Mouse (Mus musculus) hindbrain, embryonic 15.5 days (tissue): Measurements from ENCODE around the gene Pycr1. TPM values are rescaled to one million over a fixed set of nuclear protein-coding genes. Genes with fewer than 3 reads are reported as not detected.

Source experiments
- ATAC-seq: fragments of 200-750 bp; cut with Nextera tagmentation; 2 replicates; pipeline ENCODE4 v1.8.0; 2017; ENCODE audit warnings: low read depth, moderate number of reproducible peaks, moderate TSS enrichment; ENCODE audit not compliant: low FRiP score
- H3K27ac ChIP-seq: fragments of 300-500 bp; sonication (generic); replicated peaks from 2 replicates; pipeline ENCODE4 v1.5.1; 2015; ENCODE audit warnings: mild to moderate bottlenecking, inconsistent platforms
- H3K27me3 ChIP-seq: fragments of 300-500 bp; sonication (generic); 2 replicates; pipeline ENCODE4 v1.6.1; 2015; ENCODE audit warnings: control low read depth, inconsistent platforms
- H3K36me3 ChIP-seq: fragments of 300-500 bp; sonication (generic); 2 replicates; pipeline ENCODE4 v1.6.1; 2015; ENCODE audit warnings: control low read depth, inconsistent platforms
- H3K4me1 ChIP-seq: fragments of 300-500 bp; sonication (generic); replicated peaks from 2 replicates; pipeline ENCODE4 v1.6.1; 2015; ENCODE audit warnings: control low read depth, inconsistent platforms
- H3K4me2 ChIP-seq: fragments of 300-500 bp; sonication (generic); 2 replicates; pipeline ENCODE4 v1.6.1; 2015; ENCODE audit warnings: moderate library complexity, mild to moderate bottlenecking, inconsistent platforms
- H3K4me3 ChIP-seq: fragments of 300-500 bp; sonication (generic); 2 replicates; pipeline ENCODE4 v1.5.1; 2015; ENCODE audit warnings: mild to moderate bottlenecking, inconsistent platforms
- H3K9ac ChIP-seq: fragments of 300-500 bp; sonication (generic); 2 replicates; pipeline ENCODE4 v1.6.1; 2015; ENCODE audit warnings: inconsistent platforms
- H3K9me3 ChIP-seq: fragments of 300-500 bp; sonication (generic); 2 replicates; pipeline ENCODE4 v1.6.1; 2016; ENCODE audit warnings: control low read depth, inconsistent platforms
- WGBS: fragments of 180-500 bp; shearing (Covaris S2); methylation state at CpG from one replicate; pipeline ENCODE4 v1.1.7; 2015; 5-methylcytosine and 5-hydroxymethylcytosine counted together
- polyA plus RNA-seq: library from polyadenylated mRNA; unstranded; fragments of >200 nt; fragmentation: Nextera tagmentation; extraction: Ambion mirVana; gene quantifications from 2 replicates; pipeline ENCODE4 v1.2.1, GENCODE M21; 2015

The Pycr1 gene
- polyA plus RNA-seq, 1 experiment from 2014 or later: 21.3 TPM

DNA sequence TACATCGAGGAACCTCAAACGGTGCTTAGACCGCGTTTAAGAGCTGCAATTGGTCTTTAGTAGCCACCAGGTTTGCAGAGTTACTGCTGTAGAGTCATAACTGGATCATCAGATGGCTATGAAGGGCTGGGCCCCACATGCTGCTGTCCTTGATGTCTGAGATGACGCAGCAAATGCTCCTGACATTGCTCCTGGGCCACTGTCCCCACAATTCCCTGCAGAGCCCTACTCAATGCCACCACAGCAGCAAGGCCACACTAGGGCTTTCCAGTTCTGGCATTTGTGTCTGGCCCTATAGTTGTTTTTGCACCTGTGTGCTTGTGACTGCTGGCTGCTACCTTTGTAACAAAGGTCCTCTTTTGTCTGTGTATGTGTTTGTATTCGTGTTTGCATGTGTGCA, 20.8 kb downstream of the Pycr1 start:
- no peak overlapping the region for H3K4me2 ChIP-seq
- H3K9ac ChIP-seq: no peak overlapping the region
- no peaks in the 10 kb centered on the region for H3K27me3 ChIP-seq
- no peaks in the 10 kb centered on the region for H3K9me3 ChIP-seq
- no peak overlapping the region for H3K4me3 ChIP-seq
- H3K36me3 ChIP-seq: peaks cover 42% of the 10 kb centered on the region
- no peak for ATAC-seq
- no peak overlapping the region for H3K27ac ChIP-seq
- peaks cover 22% of the 10 kb centered on the region for H3K4me1 ChIP-seq
- 89% methylated on average over 6 of the region's 6 CpGs for WGBS

DNA sequence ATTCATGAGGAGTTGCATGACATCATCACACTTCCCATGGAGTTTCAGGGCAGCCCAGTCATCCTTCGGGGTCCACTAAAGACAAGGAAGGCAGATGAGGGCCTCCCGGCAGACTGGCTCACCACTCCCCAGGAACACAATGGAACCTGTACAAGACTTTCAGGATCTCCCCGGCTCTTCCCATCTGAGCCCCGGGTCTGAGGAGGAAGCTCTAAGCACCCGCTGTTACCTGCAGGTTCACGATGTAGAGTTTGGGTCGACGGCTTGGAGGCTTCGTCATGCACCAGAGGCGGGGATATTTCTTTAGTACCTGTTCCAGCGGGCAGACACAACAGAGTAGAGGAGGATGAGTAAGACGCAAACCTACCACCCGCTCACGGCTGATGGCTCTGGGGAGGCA, 23.4 kb downstream of the Pycr1 start:
- Histone ChIP-seq H3K9ac (no peak overlapping the region), H3K27ac (no peak overlapping the region), H3K27me3 (no peaks in the 10 kb centered on the region), H3K4me3 (no peak overlapping the region), H3K4me2 (no peak overlapping the region), H3K9me3 (no peaks in the 10 kb centered on the region), H3K4me1 (peaks cover 34% of the 10 kb centered on the region), H3K36me3 (peaks cover 38% of the 10 kb centered on the region)
- no peak for ATAC-seq
- WGBS: 94% methylated on average over 14 of the region's 14 CpGs

DNA sequence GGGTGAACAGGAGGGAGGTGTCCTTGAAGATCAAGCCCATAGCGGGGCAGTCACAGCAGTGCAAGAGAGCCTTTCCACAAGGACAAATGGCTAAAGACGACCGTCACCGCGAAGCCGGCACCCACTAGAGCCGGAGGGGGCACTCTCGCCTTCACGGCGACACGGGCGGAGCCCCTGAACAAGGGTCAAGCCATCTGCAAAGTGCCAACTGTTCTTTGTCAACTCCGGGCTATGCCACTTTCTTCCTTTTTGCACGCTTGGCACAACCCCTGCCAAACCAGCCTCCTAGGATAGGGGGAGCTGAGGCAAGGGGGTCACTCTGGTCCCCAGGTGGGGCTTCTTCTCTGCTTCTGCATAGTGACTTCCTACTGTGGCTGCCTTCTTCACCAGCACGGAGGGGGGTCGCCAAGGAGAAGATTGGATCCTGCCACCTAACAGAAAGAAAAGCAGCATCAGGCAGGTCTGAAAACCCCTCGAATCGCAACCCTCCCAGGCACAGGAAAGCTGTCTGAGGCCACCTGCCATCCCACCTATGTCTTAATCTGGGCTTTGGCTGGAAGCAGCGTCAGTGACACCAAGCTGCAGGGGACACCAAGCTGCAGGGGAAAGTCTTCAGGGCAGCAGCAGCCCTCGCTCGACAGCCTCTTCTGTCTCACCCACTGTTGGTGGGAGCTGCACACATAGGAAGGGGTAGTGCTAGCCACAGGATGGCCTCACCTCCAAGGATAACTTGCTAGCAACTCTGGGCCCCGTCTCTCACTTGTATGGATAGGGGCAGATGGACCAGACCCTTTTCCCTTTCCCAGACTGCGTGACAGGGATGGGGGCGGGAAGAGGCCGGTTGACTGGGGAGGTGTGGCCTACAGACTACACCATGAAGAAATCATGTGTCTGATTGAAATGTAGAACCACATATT, 24.7 kb downstream of the Pycr1 start:
- 95% methylated on average over 25 of the region's 25 CpGs for WGBS
- peaks cover 41% of the 10 kb centered on the region for H3K36me3 ChIP-seq
- H3K4me1 ChIP-seq: peaks cover 29% of the 10 kb centered on the region
- H3K9me3 ChIP-seq: no peaks in the 10 kb centered on the region
- H3K9ac ChIP-seq: no peak overlapping the region
- H3K27ac ChIP-seq: no peak overlapping the region
- H3K4me2 ChIP-seq: no peak overlapping the region
- H3K4me3 ChIP-seq: no peak overlapping the region
- no peak for ATAC-seq
- no peaks in the 10 kb centered on the region for H3K27me3 ChIP-seq

DNA sequence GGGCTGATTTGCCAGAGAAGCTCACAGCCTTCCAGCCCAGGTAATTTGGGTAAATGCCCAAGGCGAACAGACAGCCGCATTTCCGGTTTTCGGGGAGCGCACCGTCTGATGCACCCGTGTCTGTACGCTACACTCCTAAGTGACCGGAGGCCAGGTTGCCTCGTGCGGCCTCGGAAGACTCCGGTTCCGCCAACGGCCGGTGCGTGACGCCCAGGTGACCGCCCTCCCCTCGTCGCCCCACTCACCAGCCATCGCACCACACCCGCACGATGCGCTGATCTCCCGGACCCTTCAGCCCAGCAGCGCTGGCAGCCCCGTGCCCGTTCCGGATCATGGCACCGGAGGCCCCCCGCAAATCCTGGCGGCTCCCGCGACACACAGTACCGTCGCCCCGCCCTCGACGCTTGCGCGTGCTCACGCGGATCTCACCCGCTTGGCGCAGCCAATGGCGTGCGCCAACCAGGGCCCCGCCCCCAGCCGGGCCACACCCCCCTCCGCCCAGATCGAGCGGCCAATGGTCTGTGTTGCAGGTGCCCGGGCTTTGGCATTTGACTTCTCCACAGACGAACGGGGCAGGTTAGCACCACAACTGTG, 26.0 kb downstream of the Pycr1 start, which contains the start of gene Pcyt2:
TSS of gene Pcyt2 (minus strand) at position 418 of the 594 bp plus-strand sequence.
- H3K4me1 ChIP-seq: peaks cover 23% of the 10 kb centered on the region
- H3K4me3 ChIP-seq: peak within 1 kb of the TSS; percentile 64
- peak within 1 kb of the TSS; percentile 90 for H3K4me2 ChIP-seq
- peak; percentile 96 for ATAC-seq
- peak within 1 kb of the TSS; percentile 78 for H3K9ac ChIP-seq
- H3K9me3 ChIP-seq: no peaks in the 10 kb centered on the region
- H3K36me3 ChIP-seq: peaks cover 40% of the 10 kb centered on the region
- H3K27ac ChIP-seq: peak within 1 kb of the TSS; percentile 88
- no peaks in the 10 kb centered on the region for H3K27me3 ChIP-seq
- WGBS: under 1% methylated on average over 56 of the region's 56 CpGs

DNA sequence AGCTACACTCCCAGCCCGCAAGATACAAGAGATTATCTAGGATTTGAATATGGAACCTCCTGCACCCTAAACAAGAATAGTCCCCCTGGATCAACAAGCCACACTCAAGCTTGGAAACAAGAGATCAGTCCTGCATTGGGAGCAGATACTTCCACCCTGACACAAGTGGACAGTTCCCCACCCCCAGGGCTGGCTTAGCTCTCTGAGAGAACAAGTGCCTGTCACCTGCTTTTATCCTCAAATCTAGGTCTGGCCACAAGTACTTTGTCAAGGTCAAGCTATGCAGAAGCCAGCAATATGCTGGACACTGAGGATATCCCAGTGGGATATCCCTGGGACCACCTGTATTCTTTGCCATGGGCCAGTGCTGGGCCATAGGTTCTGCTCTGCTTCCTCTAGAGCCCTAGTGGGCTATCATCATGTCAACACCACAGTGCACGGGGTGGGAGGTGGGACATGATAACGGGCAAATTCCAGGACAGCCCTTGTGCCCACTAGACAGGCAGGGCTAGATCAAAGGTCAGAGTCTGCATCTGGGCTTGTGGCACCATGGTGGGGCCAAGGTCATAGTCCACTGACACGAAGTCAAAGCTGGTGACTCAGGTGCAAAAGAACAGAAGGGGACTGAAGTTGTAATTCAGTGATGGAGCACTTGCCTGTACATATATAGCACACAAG, 26.8 kb downstream of the Pycr1 start:
- H3K9me3 ChIP-seq: no peaks in the 10 kb centered on the region
- H3K9ac ChIP-seq: peak overlapping the region; percentile 78
- H3K4me1 ChIP-seq: peaks cover 23% of the 10 kb centered on the region
- H3K36me3 ChIP-seq: peaks cover 45% of the 10 kb centered on the region
- ATAC-seq: no peak
- 50% methylated on average over 4 of the region's 4 CpGs for WGBS
- H3K27ac ChIP-seq: peak overlapping the region; percentile 88
- H3K27me3 ChIP-seq: no peaks in the 10 kb centered on the region
- H3K4me2 ChIP-seq: peak overlapping the region; percentile 90
- H3K4me3 ChIP-seq: peak overlapping the region; percentile 64

DNA sequence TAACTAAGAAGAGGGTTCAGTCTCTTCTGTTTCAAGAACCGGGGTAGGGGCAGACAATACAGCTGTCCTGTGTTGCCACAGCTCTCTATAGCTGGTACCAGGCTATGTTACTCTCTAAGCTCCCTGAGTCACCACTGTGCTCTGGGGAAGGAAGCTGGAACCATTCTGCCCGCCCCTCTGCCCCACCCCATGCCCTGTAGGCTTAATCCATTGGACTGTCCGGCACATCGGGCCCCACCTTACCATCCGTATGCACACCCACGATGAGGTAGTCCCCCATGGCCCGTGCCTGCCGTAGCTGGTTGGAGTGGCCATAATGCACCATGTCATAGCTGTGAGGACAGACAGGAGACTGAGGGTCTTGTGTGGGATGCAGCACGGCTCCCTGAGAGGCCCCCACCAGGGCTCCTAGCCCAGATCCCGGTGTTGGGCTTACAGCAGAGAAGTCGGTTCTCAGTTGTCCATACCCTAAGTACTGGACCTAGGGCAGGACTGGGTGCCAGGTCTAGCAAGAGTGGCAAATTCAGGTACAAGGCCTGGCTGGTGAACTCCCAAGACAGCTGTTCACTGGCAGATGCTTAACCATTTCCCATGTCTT, 27.9 kb downstream of the Pycr1 start:
- no peak for ATAC-seq
- peak overlapping the region; percentile 90 for H3K4me2 ChIP-seq
- 90% methylated on average over 11 of the region's 11 CpGs for WGBS

DNA sequence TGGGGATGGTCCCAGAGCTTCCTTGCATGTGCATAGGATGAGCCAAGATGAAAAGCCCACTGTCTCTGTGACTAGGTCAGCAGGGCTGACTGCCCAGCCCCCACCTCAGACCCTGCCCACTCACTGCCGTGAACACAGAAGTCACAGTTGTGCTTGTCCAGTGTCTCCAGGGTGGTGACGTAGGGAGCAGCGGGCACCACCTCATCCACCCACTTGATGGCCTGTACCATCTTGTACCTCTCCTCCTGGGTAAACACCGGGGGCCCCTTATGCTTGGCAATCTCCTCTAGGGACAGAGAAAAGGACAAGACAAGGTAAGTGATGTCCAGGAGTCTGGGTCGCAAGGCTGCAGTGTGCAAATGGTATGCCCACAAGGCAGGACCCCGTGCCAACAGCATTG, 28.4 kb downstream of the Pycr1 start:
- no peaks in the 10 kb centered on the region for H3K9me3 ChIP-seq
- no peak overlapping the region for H3K9ac ChIP-seq
- H3K4me1 ChIP-seq: peaks cover 23% of the 10 kb centered on the region
- H3K4me2 ChIP-seq: no peak overlapping the region
- H3K27ac ChIP-seq: no peak overlapping the region
- no peaks in the 10 kb centered on the region for H3K27me3 ChIP-seq
- 94% methylated on average over 6 of the region's 6 CpGs for WGBS
- ATAC-seq: no peak
- peaks cover 48% of the 10 kb centered on the region for H3K36me3 ChIP-seq
- H3K4me3 ChIP-seq: no peak overlapping the region

More for the DNA sequence above, 27.9 kb downstream of the Pycr1 start:
- no peak overlapping the region for H3K27ac ChIP-seq
- H3K36me3 ChIP-seq: peaks cover 48% of the 10 kb centered on the region
- H3K4me1 ChIP-seq: peaks cover 23% of the 10 kb centered on the region
- no peaks in the 10 kb centered on the region for H3K9me3 ChIP-seq
- H3K9ac ChIP-seq: no peak overlapping the region
- H3K27me3 ChIP-seq: no peaks in the 10 kb centered on the region
- H3K4me3 ChIP-seq: no peak overlapping the region

DNA sequence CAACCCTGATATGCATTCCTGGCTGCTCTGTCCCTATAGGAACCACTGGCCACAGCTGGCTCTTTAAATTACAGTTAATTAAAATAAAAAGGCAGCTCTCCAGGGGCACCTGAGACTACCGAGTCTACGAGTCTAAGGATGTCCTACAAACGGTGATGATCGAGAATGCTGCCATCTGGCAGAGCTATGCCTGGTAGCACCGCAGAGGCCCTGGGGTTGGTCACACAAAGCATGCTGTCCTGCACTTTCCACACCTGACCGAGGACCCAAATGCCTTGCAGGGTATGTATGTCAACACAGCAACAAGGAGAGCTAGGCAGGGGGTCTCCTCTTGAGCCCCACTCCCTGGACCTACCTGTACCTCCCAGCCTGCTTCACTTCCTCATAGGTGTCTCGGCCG, 29.6 kb downstream of the Pycr1 start:
- Histone ChIP-seq H3K4me2 (no peak overlapping the region), H3K4me1 (peaks cover 23% of the 10 kb centered on the region), H3K27me3 (no peaks in the 10 kb centered on the region; the same call in 1 of the 2 replicates), H3K4me3 (no peak overlapping the region), H3K27ac (no peak overlapping the region), H3K9ac (no peak overlapping the region), H3K9me3 (no peaks in the 10 kb centered on the region), H3K36me3 (peaks cover 40% of the 10 kb centered on the region)
- ATAC-seq: no peak
- WGBS: 73% methylated on average over 8 of the region's 8 CpGs

DNA sequence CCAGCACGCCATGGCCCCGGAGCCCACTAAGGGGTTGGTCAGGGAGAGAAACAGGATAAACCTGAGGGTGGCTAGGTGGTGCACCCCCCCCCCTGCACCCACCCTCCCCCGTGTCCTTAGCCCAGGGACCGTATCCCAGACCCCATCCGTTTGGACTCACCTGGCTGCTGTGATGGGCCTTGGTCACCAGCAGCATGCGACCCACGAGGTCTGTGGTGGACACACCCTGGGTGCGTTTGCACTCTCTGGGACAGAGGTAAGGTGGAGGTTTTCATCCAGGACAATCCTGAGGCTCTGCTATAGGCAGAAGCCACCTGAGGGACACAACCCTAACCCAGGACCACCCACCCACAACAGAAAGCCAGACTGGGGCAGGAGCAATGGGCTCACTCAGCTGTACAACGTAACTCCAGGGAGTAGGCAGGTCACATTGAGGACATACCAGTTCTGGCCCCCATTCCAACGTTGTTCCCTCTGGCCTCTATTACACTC, 30.0 kb downstream of the Pycr1 start:
- Histone ChIP-seq H3K36me3 (peaks cover 36% of the 10 kb centered on the region), H3K27me3 (no peaks in the 10 kb centered on the region; the same call in 1 of the 2 replicates), H3K27ac (no peak overlapping the region), H3K4me2 (no peak overlapping the region), H3K9ac (no peak overlapping the region), H3K4me1 (peaks cover 26% of the 10 kb centered on the region), H3K4me3 (no peak overlapping the region), H3K9me3 (no peaks in the 10 kb centered on the region)
- WGBS: 87% methylated on average over 10 of the region's 10 CpGs
- no peak for ATAC-seq

DNA sequence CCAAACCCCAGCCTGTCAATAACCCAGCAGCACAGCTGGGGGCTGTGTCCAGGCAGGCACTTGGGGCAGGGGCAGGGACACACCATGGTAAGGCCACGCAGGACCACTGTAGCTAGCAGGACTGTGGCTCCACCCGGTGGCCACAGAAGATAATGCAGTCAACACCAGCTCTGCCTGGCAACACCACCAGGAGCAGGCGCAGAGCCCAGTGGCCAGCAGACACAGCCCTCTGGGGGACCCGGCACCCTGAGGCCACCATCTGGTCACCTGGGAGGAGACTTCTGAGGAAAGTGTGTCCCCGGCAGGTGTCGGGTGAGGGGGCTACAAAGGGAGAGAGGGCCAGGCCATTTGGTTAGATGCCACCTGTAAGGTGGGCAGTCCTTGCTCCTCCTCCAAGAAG, 30.8 kb downstream of the Pycr1 start:
- no peak for ATAC-seq
- H3K27me3 ChIP-seq: no peaks in the 10 kb centered on the region; the same call in 1 of the 2 replicates
- H3K4me1 ChIP-seq: peaks cover 31% of the 10 kb centered on the region
- WGBS: 55% methylated on average over 6 of the region's 6 CpGs
- no peak overlapping the region for H3K4me2 ChIP-seq
- no peak overlapping the region for H3K9ac ChIP-seq
- H3K9me3 ChIP-seq: no peaks in the 10 kb centered on the region
- peaks cover 32% of the 10 kb centered on the region for H3K36me3 ChIP-seq
- H3K4me3 ChIP-seq: no peak overlapping the region
- no peak overlapping the region for H3K27ac ChIP-seq

DNA sequence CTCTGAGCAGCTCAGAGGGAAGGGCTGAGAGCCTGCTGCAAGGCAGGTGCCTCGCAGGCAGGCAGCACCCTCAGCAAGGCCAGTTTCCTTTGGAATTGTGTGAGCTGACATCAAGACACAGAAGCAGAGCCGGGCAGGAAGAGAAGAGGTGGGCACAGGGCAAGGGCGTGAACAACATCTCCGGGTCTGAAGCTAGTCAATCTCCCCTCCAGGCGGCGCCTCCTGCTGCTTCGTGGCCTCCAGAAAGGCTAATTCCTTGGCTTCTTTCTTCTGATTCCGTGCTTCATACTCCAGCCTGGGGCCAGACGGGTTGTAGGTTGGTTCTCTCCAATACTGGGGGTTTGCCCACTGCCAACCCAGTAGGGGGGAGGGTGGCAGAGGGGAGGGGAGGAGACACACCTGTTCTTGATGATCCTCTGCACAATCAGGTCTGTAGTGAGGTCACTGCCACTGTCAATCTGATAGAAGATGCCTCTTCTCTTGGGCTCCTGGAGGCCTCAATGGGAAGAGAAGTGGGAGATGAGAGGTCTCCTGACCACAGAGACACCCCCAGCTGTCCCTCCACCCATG, 33.0 kb downstream of the Pycr1 start:
- H3K4me1 ChIP-seq: peaks cover 15% of the 10 kb centered on the region
- no peaks in the 10 kb centered on the region for H3K9me3 ChIP-seq
- ATAC-seq: no peak
- H3K4me2 ChIP-seq: no peak overlapping the region
- H3K4me3 ChIP-seq: no peak overlapping the region
- H3K27me3 ChIP-seq: no peaks in the 10 kb centered on the region; the same call in 1 of the 2 replicates
- no peak overlapping the region for H3K27ac ChIP-seq
- H3K36me3 ChIP-seq: peaks cover 35% of the 10 kb centered on the region
- 81% methylated on average over 9 of the region's 9 CpGs for WGBS
- H3K9ac ChIP-seq: no peak overlapping the region
